Mouse (Mus musculus) MEL (cell line): ENCODE results near the gene Gm30191. TPM values are rescaled to one million over a fixed set of nuclear protein-coding genes. Genes with fewer than 3 reads are reported as not detected.

ENCODE experiments used
- DNase-seq: peaks from one replicate; pipeline ENCODE4 v3.0.0; 2011; ENCODE audit warnings: low read depth, low spot score
- H3K27ac ChIP-seq: 2 replicates; pipeline ENCODE4 v1.5.1; 2012; ENCODE audit warnings: low read depth, mild to moderate bottlenecking, control low read depth, low read length, moderate library complexity; ENCODE audit not compliant: control insufficient read depth
- H3K27me3 ChIP-seq, 2 experiments: fragments of 150-350 bp in 1 of 2; sonication (generic) in 1 of 2; 2 replicates each; pipeline ENCODE4 v1.6.1; 2012; ENCODE audit warnings: low read length in 2 of 2, mild to moderate bottlenecking in 2 of 2, improper control_type of control experiment in 1 of 2, moderate library complexity in 1 of 2; ENCODE audit not compliant: insufficient read depth in 2 of 2, control insufficient read depth in 1 of 2
- H3K36me3 ChIP-seq, 2 experiments: 2 replicates each; pipeline ENCODE4 v1.6.1; 2012 to 2014; ENCODE audit warnings: low read length in 2 of 2, improper control_type of control experiment in 1 of 2, inconsistent platforms in 1 of 2, mild to moderate bottlenecking in 1 of 2; ENCODE audit not compliant: insufficient read depth in 2 of 2, control insufficient read depth in 1 of 2
- H3K4me1 ChIP-seq, 2 experiments: fragments of 150-350 bp in 1 of 2; sonication (generic) in 1 of 2; 2 replicates each; pipeline ENCODE4 v1.6.1; 2012; ENCODE audit warnings: low read length in 2 of 2, improper control_type of control experiment in 1 of 2, mild to moderate bottlenecking in 1 of 2; ENCODE audit not compliant: insufficient read depth in 2 of 2, control insufficient read depth in 1 of 2
- H3K4me3 ChIP-seq, 2 experiments: fragments of 150-350 bp in 1 of 2; sonication (generic) in 1 of 2; 2 replicates each; pipeline ENCODE4 v1.5.1; 2012; ENCODE audit warnings: low read depth in 2 of 2, low read length in 2 of 2, mild to moderate bottlenecking in 2 of 2, moderate library complexity in 2 of 2, control low read depth in 1 of 2, improper control_type of control experiment in 1 of 2; ENCODE audit not compliant: control insufficient read depth in 1 of 2, insufficient read depth in 1 of 2
- H3K79me2 ChIP-seq: 2 replicates; pipeline ENCODE4 v1.6.1; 2012; ENCODE audit warnings: mild to moderate bottlenecking, low read length, moderate library complexity; ENCODE audit not compliant: control insufficient read depth, poor library complexity, insufficient read depth
- H3K9ac ChIP-seq: 2 replicates; pipeline ENCODE4 v1.6.1; 2012; ENCODE audit warnings: low read depth, mild to moderate bottlenecking, control low read depth, low read length, moderate library complexity; ENCODE audit not compliant: control insufficient read depth, poor library complexity, severe bottlenecking
- H3K9me3 ChIP-seq: fragments of 150-350 bp; sonication (generic); replicated peaks from 2 replicates; pipeline ENCODE4 v1.6.1; 2012; ENCODE audit warnings: mild to moderate bottlenecking, low read length, improper control_type of control experiment, moderate library complexity; ENCODE audit not compliant: insufficient read depth
- BHLHE40 ChIP-seq: IDR thresholded peaks from 2 replicates; pipeline ENCODE4 v1.6.1; 2012; ENCODE audit warnings: low read depth, mild to moderate bottlenecking, inconsistent platforms, low read length, improper control_type of control experiment, borderline replicate concordance
- CHD1 ChIP-seq: IDR thresholded peaks from 2 replicates; pipeline ENCODE4 v1.6.1; 2012; ENCODE audit warnings: low read depth, mild to moderate bottlenecking, inconsistent platforms, low read length, improper control_type of control experiment
- CTCF ChIP-seq, 3 experiments: IDR thresholded peaks in 2 of 3; conservative IDR thresholded peaks in 1 of 3; 2 replicates each; pipeline ENCODE4 v1.5.1; 2011 to 2012; ENCODE audit warnings: low read length in 3 of 3, low read depth in 2 of 3, mild to moderate bottlenecking in 2 of 3, improper control_type of control experiment in 1 of 3, inconsistent platforms in 1 of 3, mixed read lengths in 1 of 3, moderate library complexity in 1 of 3; ENCODE audit not compliant: control insufficient read depth in 1 of 3, insufficient read depth in 1 of 3, poor library complexity in 1 of 3, severe bottlenecking in 1 of 3
- E2F4 ChIP-seq: IDR thresholded peaks from 2 replicates; pipeline ENCODE4 v1.6.1; 2011; ENCODE audit warnings: low read depth, low read length, improper control_type of control experiment, borderline replicate concordance
- ELF1 ChIP-seq: IDR thresholded peaks from 2 replicates; pipeline ENCODE4 v1.6.1; 2014; ENCODE audit warnings: low read depth, mild to moderate bottlenecking, inconsistent platforms, low read length, improper control_type of control experiment, moderate library complexity
- EP300 ChIP-seq, 2 experiments: IDR thresholded peaks; 2 replicates each; pipeline ENCODE4 v1.6.1; 2011; ENCODE audit warnings: improper control_type of control experiment in 2 of 2, low read length in 2 of 2, low read depth in 1 of 2, mild to moderate bottlenecking in 1 of 2
- ETS1 ChIP-seq: IDR thresholded peaks from 2 replicates; pipeline ENCODE4 v1.6.1; 2012; ENCODE audit warnings: low read depth, mild to moderate bottlenecking, inconsistent platforms, low read length, improper control_type of control experiment, moderate library complexity
- GATA1 ChIP-seq: IDR thresholded peaks from 2 replicates; pipeline ENCODE4 v1.6.1; 2011; ENCODE audit warnings: low read depth, low read length, improper control_type of control experiment
- HCFC1 ChIP-seq: IDR thresholded peaks from 2 replicates; pipeline ENCODE4 v1.6.1; 2012; ENCODE audit warnings: low read depth, mild to moderate bottlenecking, inconsistent platforms, low read length, improper control_type of control experiment, moderate library complexity
- JUND ChIP-seq: IDR thresholded peaks from 2 replicates; pipeline ENCODE4 v1.6.1; 2011; ENCODE audit warnings: low read depth, mild to moderate bottlenecking, improper control_type of control experiment, low read length
- MAFK ChIP-seq: IDR thresholded peaks from 2 replicates; pipeline ENCODE4 v1.6.1; 2011; ENCODE audit warnings: low read depth, mild to moderate bottlenecking, low read length, improper control_type of control experiment, borderline replicate concordance
- MAX ChIP-seq: IDR thresholded peaks from 2 replicates; pipeline ENCODE4 v1.6.1; 2011; ENCODE audit warnings: low read length, improper control_type of control experiment
- MAZ ChIP-seq: IDR thresholded peaks from 2 replicates; pipeline ENCODE4 v1.6.1; 2012; ENCODE audit warnings: low read depth, mild to moderate bottlenecking, inconsistent platforms, low read length, improper control_type of control experiment
- MEF2A ChIP-seq: IDR thresholded peaks from 2 replicates; pipeline ENCODE4 v1.6.1; 2014; ENCODE audit warnings: low read depth, mild to moderate bottlenecking, inconsistent platforms, low read length, improper control_type of control experiment; ENCODE audit not compliant: poor library complexity, insufficient replicate concordance, severe bottlenecking; ENCODE audit errors: extremely low read depth
- MYC ChIP-seq: IDR thresholded peaks from 2 replicates; pipeline ENCODE4 v1.6.1; 2011; ENCODE audit warnings: low read depth, mild to moderate bottlenecking, low read length, improper control_type of control experiment, moderate library complexity
- NELFE ChIP-seq: IDR thresholded peaks from 2 replicates; pipeline ENCODE4 v1.6.1; 2011; ENCODE audit warnings: low read depth, low read length, improper control_type of control experiment
- POLR2AphosphoS2 ChIP-seq: IDR thresholded peaks from 2 replicates; pipeline ENCODE4 v1.6.1; 2011; ENCODE audit warnings: low read length, improper control_type of control experiment
- POLR2AphosphoS5 ChIP-seq: IDR thresholded peaks from 2 replicates; pipeline ENCODE4 v1.6.1; 2012; ENCODE audit warnings: low read depth, borderline replicate concordance, mild to moderate bottlenecking, inconsistent platforms, low read length, moderate library complexity, mixed read lengths
- RAD21 ChIP-seq: IDR thresholded peaks from 2 replicates; pipeline ENCODE4 v1.6.1; 2011; ENCODE audit warnings: mild to moderate bottlenecking, low read depth, low read length, improper control_type of control experiment
- TAL1 ChIP-seq: IDR thresholded peaks from 2 replicates; pipeline ENCODE4 v1.6.1; 2012; ENCODE audit warnings: mild to moderate bottlenecking, inconsistent platforms, low read length, moderate library complexity, mixed read lengths
- TBP ChIP-seq: IDR thresholded peaks from 2 replicates; pipeline ENCODE4 v1.8.0; 2011; ENCODE audit warnings: low read depth, low read length, improper control_type of control experiment
- USF1 ChIP-seq: IDR thresholded peaks from 2 replicates; pipeline ENCODE4 v1.6.1; 2014; ENCODE audit warnings: low read depth, mild to moderate bottlenecking, inconsistent platforms, low read length, improper control_type of control experiment, moderate library complexity
- USF2 ChIP-seq, 2 experiments: IDR thresholded peaks; 2 replicates each; pipeline ENCODE4 v1.6.1; 2011 to 2012; ENCODE audit warnings: improper control_type of control experiment in 2 of 2, low read length in 2 of 2, borderline replicate concordance in 1 of 2, inconsistent platforms in 1 of 2, low read depth in 1 of 2, mild to moderate bottlenecking in 1 of 2; ENCODE audit not compliant: insufficient read depth in 1 of 2
- ZKSCAN1 ChIP-seq: IDR thresholded peaks from 2 replicates; pipeline ENCODE4 v1.6.1; 2012; ENCODE audit warnings: low read depth, mild to moderate bottlenecking, inconsistent platforms, low read length, improper control_type of control experiment, moderate library complexity
- ZMIZ1 ChIP-seq: IDR thresholded peaks from 2 replicates; pipeline ENCODE4 v1.6.1; 2012; ENCODE audit warnings: low read depth, mild to moderate bottlenecking, inconsistent platforms, low read length, improper control_type of control experiment, moderate library complexity
- ZNF384 ChIP-seq: IDR thresholded peaks from 2 replicates; pipeline ENCODE4 v1.6.1; 2012; ENCODE audit warnings: low read depth, mild to moderate bottlenecking, inconsistent platforms, low read length, improper control_type of control experiment
- polyA plus RNA-seq, 2 experiments: library from polyadenylated mRNA; stranded (reverse) in 1 of 2; unstranded in 1 of 2; fragments of >175 nt in 1 of 2; fragments of >200 nt in 1 of 2; gene quantifications; 2 replicates each; pipeline versions ENCODE4 v1.2.1 to v1.2.4; 2012; ENCODE audit warnings: low replicate concordance in 2 of 2, low read depth in 1 of 2; ENCODE audit not compliant: insufficient read length in 2 of 2, insufficient read depth in 1 of 2, missing spikeins in 1 of 2
- total RNA-seq: library from RNA; depleted of rRNA; stranded (reverse); fragments of 300-350 nt; gene quantifications from 2 replicates; pipeline ENCODE4 v1.2.3, GENCODE M21; 2012

Gene Gm30191
- total and polyA plus RNA-seq, 3 experiments, result not detected

DNA sequence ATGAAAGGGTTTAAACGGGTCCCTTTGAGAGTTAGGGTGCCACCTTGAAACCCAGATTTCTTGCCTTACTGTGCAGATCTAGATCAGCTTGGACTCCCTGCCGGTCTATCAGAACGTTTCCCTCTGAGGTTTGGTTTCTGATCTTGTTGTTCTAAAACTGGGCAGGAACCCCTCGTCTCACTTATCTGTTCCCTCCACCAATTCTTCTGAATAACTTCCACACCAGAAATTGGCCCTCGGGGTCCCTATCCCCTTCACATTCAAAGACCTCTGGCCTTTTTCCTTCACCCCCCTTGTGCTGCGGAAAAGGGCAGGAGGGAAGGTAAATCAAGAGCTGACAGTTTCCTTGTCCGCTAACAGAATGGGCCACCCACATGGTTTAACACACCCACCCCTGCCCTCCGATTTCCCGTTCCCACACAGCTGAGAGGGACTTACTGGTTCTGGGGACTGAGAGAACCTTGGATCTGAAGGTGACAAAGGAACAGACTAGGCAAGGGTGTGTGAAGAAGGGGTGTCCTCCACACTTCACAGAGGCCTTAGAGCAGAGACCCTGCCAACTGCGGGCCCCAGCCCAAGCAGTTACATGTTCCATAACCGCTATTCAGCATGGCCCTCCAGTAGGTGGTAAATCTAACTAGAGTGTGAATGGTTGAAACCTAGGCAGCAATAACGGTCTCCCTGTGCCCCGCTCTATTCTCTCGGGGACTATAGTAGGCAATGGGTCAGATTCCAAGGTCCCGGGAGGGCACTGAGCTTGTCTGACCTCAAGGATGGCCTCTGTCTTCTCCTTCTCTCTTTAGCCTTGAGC lies 6.4 kb downstream of the Gm30191 start:
- Histone ChIP-seq H3K27ac (no peak overlapping the region), H3K9ac (no peak overlapping the region), H3K79me2 (no peaks in the 10 kb centered on the region), H3K36me3 (no peaks in the 10 kb centered on the region), H3K9me3 (no peaks in the 10 kb centered on the region), H3K4me3 (no peak overlapping the region), H3K4me1 (peaks cover 2 to 3% of the 10 kb centered on the region in 2 experiments; a peak in 1 of 4 replicates), H3K27me3 (no peaks in the 10 kb centered on the region)
- TF ChIP-seq RAD21 (no peak), GATA1 (no peak), MAZ (no peak), E2F4 (no peak), MYC (no peak), POLR2AphosphoS5 (no peak), USF1 (no peak), ETS1 (no peak), EP300 (IDR thresholded peaks at IDR 0.05; ENCODE audit: low read depth in 1 of 2, low read length in 2 of 2) (no peak), TAL1 (no peak), ZNF384 (no peak), ELF1 (no peak), ZMIZ1 (no peak), MAFK (no peak), CTCF (IDR thresholded peaks at IDR 0.05 in 2 of 3, conservative IDR thresholded peaks at IDR 0.05 in 1 of 3; ENCODE audit: control insufficient read depth in 1 of 3, insufficient read depth in 1 of 3, low read depth in 2 of 3, low read length in 3 of 3, poor library complexity in 1 of 3, severe bottlenecking in 1 of 3) (no peak), HCFC1 (no peak), ZKSCAN1 (no peak), MAX (no peak), MEF2A (no peak), POLR2AphosphoS2 (no peak)
- DNase-seq, result no peak

GRCm38 (mm10) chr4:134253722-134254324 lies 7.1 kb downstream of the Gm30191 start, which contains the start of gene Grrp1:
Grrp1 (minus strand) TSS chr4:134254106.
- no peaks in the 10 kb centered on the region for H3K9me3 ChIP-seq
- no peaks in the 10 kb centered on the region for H3K79me2 ChIP-seq
- no peak within 1 kb of the TSS for H3K27ac ChIP-seq
- H3K4me1 ChIP-seq, result peaks cover 2 to 3% of the 10 kb centered on the region in 2 experiments; a peak in 1 of 4 replicates
- no peak for TF ChIP-seq NELFE
- TF ChIP-seq RAD21, result no peak
- TF ChIP-seq ZNF384, result no peak
- no peak for TF ChIP-seq USF2 (IDR thresholded peaks at IDR 0.05; ENCODE audit: borderline replicate concordance in 1 of 2, insufficient read depth in 1 of 2, low read depth in 1 of 2, low read length in 2 of 2)
- TF ChIP-seq JUND, result no peak
- no peak for TF ChIP-seq CHD1
- no peak for TF ChIP-seq HCFC1
- no peak for TF ChIP-seq ELF1
- TF ChIP-seq BHLHE40, result no peak
- TF ChIP-seq TBP, result no peak
- DNase-seq, result no peak
- no peaks in the 10 kb centered on the region for H3K36me3 ChIP-seq
- no peaks in the 10 kb centered on the region for H3K27me3 ChIP-seq
- no peak within 1 kb of the TSS for H3K4me3 ChIP-seq
- no peak within 1 kb of the TSS for H3K9ac ChIP-seq
